In genomic region chr6:92706145-92706466, GRCm38 (mm10) we compare ENCODE assay signal across 8 mouse cellular contexts. TPM values are rescaled to one million over a fixed set of nuclear protein-coding genes. Genes with fewer than 3 reads are reported as not detected.
DNase-seq lines count a peak whose midpoint lies in the region; ATAC-seq and TF ChIP-seq lines count a peak whose summit lies in the region.

Gene Prickle2, minus strand, starts transcription at chr6:92706155.

- under 1% methylated on average over 24 of the region's 24 CpGs for WGBS in hindbrain, embryonic 10.5 days
- under 1% methylated on average over 22 of the region's 24 CpGs for WGBS in lung, embryonic 14.5 days

- peak; percentile 44 for DNase-seq in adipocyte (ENCODE audit: low spot score)
- DNase-seq in cerebellum, postnatal 10 days, result peak; percentile 73 to 87
- peak; percentile 22 to 28 for DNase-seq in frontal cortex, postnatal 25 days (ENCODE audit: low spot score in 2 of 2)
- DNase-seq in hindbrain, embryonic 10.5 days (ENCODE audit: low spot score), result peak; percentile 82
- peak; percentile 61 to 73 for DNase-seq in layer of hippocampus, postnatal 10 days (ENCODE audit: low spot score in 2 of 2)
- DNase-seq in lung, embryonic 14.5 days, result peak; percentile 88
- peak; percentile 75 for DNase-seq in retina, embryonic 14.5 days (ENCODE audit: low spot score)
- no peak for DNase-seq in B cell, adult 2 months

- TF ChIP-seq CTCF in lung, embryonic 14.5 days (IDR thresholded peaks at IDR 0.05; ENCODE audit: low read depth), result peak; percentile 31; the same call in 1 of the 2 replicates

- H3K27me3 ChIP-seq in hindbrain, embryonic 10.5 days (ENCODE audit: insufficient read depth, poor library complexity, severe bottlenecking), result peaks cover 34% of the 10 kb centered on the region
- no peaks in the 10 kb centered on the region for H3K27me3 ChIP-seq in lung, embryonic 14.5 days (ENCODE audit: insufficient read depth, low read length)

- peak within 1 kb of the TSS; percentile 72 for H3K9ac ChIP-seq in lung, embryonic 14.5 days

- peak within 1 kb of the TSS; percentile 81 for H3K4me3 ChIP-seq in hindbrain, embryonic 10.5 days
- peak within 1 kb of the TSS; percentile 72 for H3K4me3 ChIP-seq in lung, embryonic 14.5 days (ENCODE audit: low read depth, low read length)

- peaks cover 26% of the 10 kb centered on the region for H3K4me1 ChIP-seq in hindbrain, embryonic 10.5 days (replicated peaks)
- no peaks in the 10 kb centered on the region for H3K4me1 ChIP-seq in lung, embryonic 14.5 days (ENCODE audit: insufficient read depth)

- ATAC-seq in lung, embryonic 14.5 days (ENCODE audit: insufficient read depth), result peak; percentile 96

- no peaks in the 10 kb centered on the region for H3K9me3 ChIP-seq in hindbrain, embryonic 10.5 days
- no peaks in the 10 kb centered on the region for H3K9me3 ChIP-seq in lung, embryonic 14.5 days (ENCODE audit: low read depth, low read length)

- H3K4me2 ChIP-seq in lung, embryonic 14.5 days, result peak within 1 kb of the TSS; percentile 97

- H3K27ac ChIP-seq in hindbrain, embryonic 10.5 days, result peak within 1 kb of the TSS; percentile 89
- peak within 1 kb of the TSS; percentile 31; the same call in 1 of the 2 replicates for H3K27ac ChIP-seq in lung, embryonic 14.5 days (ENCODE audit: low read depth)

- no peaks in the 10 kb centered on the region for H3K36me3 ChIP-seq in hindbrain, embryonic 10.5 days
- no peaks in the 10 kb centered on the region for H3K36me3 ChIP-seq in lung, embryonic 14.5 days (ENCODE audit: insufficient read depth)

RNA-seq across cellular contexts. Expression of gene Prickle2, which starts in this region (rescaled TPM):
- 4.9 and 8.4 TPM in 2 replicates for polyA plus RNA-seq in hindbrain, embryonic 10.5 days (2016; fragmentation: Nextera tagmentation; extraction: Ambion mirVana)
- 100 to 1,000 TPM; 118 to 121 TPM for total RNA-seq in layer of hippocampus, postnatal 10 days (2021)
- 11.0 TPM in 2 replicates for polyA plus RNA-seq in lung, embryonic 14.5 days (2014; fragmentation: Nextera tagmentation; extraction: Ambion mirVana)

Comparison
In these comparisons a context has a peak if more than half of its experiments do, and no peak if none do; other contexts are left out.
1. DNase-seq: peak in adipocyte (single experiment), cerebellum, postnatal 10 days (2 of 2), frontal cortex, postnatal 25 days (2 of 2), hindbrain, embryonic 10.5 days (single experiment), layer of hippocampus, postnatal 10 days (2 of 2), lung, embryonic 14.5 days (single experiment) and retina, embryonic 14.5 days (single experiment); none in B cell, adult 2 months (0 of 2).